8 mouse cellular contexts compared by ENCODE assay signal in the genomic region with DNA sequence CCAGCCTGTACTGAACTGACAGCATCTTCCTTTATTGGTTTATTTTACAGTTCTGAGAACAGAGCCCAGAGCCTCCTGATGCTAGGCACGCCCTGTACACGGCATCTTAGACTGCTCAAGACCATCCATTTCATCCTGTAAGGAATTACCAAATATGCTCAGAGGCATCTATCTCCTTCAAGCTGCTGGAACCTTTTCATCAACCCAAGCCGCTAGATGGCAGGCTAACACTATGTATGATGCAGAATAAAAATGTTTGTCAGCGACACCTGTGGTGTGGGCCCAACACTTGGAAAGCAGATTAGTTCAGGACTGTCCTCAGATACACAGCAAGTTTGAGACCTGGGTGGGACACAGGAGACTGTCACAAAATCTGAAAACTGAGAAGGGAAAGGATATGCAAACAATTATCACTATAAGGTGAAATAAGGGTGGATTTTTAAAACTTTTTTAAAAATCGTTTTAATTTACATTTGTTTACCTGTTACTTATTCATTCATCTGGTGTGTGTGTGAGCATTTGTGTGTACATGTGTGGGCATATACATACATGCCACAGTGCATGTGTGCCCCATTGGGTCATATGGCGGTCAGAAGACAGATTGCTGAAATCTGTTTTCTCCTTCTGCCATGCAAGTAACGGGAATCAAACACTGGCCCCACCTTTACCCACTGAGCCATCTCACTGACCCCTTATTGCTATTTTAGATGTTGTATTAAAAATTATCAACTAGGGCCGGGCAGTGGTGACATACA. TPM values are rescaled to one million over a fixed set of nuclear protein-coding genes. Genes with fewer than 3 reads are reported as not detected.
DNase-seq lines count a peak whose midpoint lies in the region; ATAC-seq and TF ChIP-seq lines count a peak whose summit lies in the region.

No protein-coding gene starts in this region.

- no peaks in the 10 kb centered on the region for H3K36me3 ChIP-seq in liver, postnatal 0 days (replicated peaks; ENCODE audit: insufficient read depth, low read length)

- TF ChIP-seq CTCF in liver, postnatal 0 days (IDR thresholded peaks at IDR 0.05; ENCODE audit: low read depth) = peak; percentile 87

- H3K9ac ChIP-seq in liver, postnatal 0 days (replicated peaks) = no peak overlapping the region

- no peak overlapping the region for H3K27ac ChIP-seq in liver, postnatal 0 days (ENCODE audit: low read depth)

- ATAC-seq in CD4-positive, CD25-positive, alpha-beta regulatory T cell, adult 4 months = peak; percentile 95
- no peak for ATAC-seq in liver, postnatal 0 days
- peak; percentile 68 for ATAC-seq in neutrophil, adult 5-6 weeks (ENCODE audit: extremely low read depth, insufficient number of reproducible peaks, low FRiP score, poor library complexity, severe bottlenecking)

- no peak overlapping the region for H3K4me2 ChIP-seq in liver, postnatal 0 days (ENCODE audit: low read depth, low read length)

- DNase-seq in adrenal gland, adult 18-20 months (ENCODE audit: low spot score in 2 of 2) = peak; percentile 73
- peak; percentile 93 for DNase-seq in embryo, embryonic 10.5 days (ENCODE audit: low spot score)
- peak; percentile 23 to 64 for DNase-seq in heart, adult 9 months (ENCODE audit: low spot score in 2 of 2)
- DNase-seq in kidney, postnatal 25 days = peak; percentile 67 to 89
- DNase-seq in liver, postnatal 0 days = peak; percentile 81
- DNase-seq in thymus, postnatal 10 days (ENCODE audit: low spot score in 2 of 2) = peak; percentile 49 to 78

- no peaks in the 10 kb centered on the region for H3K9me3 ChIP-seq in liver, postnatal 0 days (ENCODE audit: low read length)

- WGBS in liver, postnatal 0 days (ENCODE audit: insufficient replicate concordance) = 47% methylated on average over 8 of the region's 8 CpGs

- H3K27me3 ChIP-seq in liver, postnatal 0 days (ENCODE audit: insufficient read depth, low read length) = no peaks in the 10 kb centered on the region

- peaks cover 5% of the 10 kb centered on the region; the same call in 1 of the 2 replicates for H3K4me1 ChIP-seq in liver, postnatal 0 days (ENCODE audit: insufficient read depth)

- H3K4me3 ChIP-seq in liver, postnatal 0 days (ENCODE audit: low read depth, low read length) = no peak overlapping the region

- TF ChIP-seq EP300 in liver, postnatal 0 days (IDR thresholded peaks at IDR 0.05; ENCODE audit: low read depth) = no peak

RNA-seq across cellular contexts. Expression of a gene that starts 25.8 kb away (rescaled TPM):
- polyA plus RNA-seq in CD4-positive, CD25-positive, alpha-beta regulatory T cell, adult 4 months (2017; shearing (Covaris generic)) = 10 to 100 TPM; 19.0 to 33.0 TPM
- total RNA-seq in adrenal gland, adult 18-20 months (2021) = 10 to 100 TPM; 13.0 to 13.5 TPM
- 6.7 and 7.3 TPM in 2 replicates for polyA plus RNA-seq in liver, postnatal 0 days (2015; fragmentation: Nextera tagmentation; extraction: Ambion mirVana)
- total RNA-seq in neutrophil, adult 5-6 weeks (2017) = 7.2 and 8.7 TPM in 2 replicates

RNA-seq across cellular contexts. Expression of a gene that starts 51.3 kb away (rescaled TPM):
- polyA plus RNA-seq in CD4-positive, CD25-positive, alpha-beta regulatory T cell, adult 4 months (2017; shearing (Covaris generic)) = 1 to 10 TPM; 3.1 to 7.1 TPM
- total RNA-seq in adrenal gland, adult 18-20 months (2021) = 1 to 10 TPM; 8.2 to 9.7 TPM
- 1.2 and 2.4 TPM in 2 replicates for polyA plus RNA-seq in liver, postnatal 0 days (2015; fragmentation: Nextera tagmentation; extraction: Ambion mirVana)
- total RNA-seq in neutrophil, adult 5-6 weeks (2017) = 5.6 and 5.8 TPM in 2 replicates
